Mouse (Mus musculus) cerebellum, postnatal 4 days (tissue): ENCODE measurements at regions not wholly inside any gene's neighbourhood (a gene's known extent, or its start where the extent isn't known, plus 50 kb on each side); places are given as distances from the start of the nearest gene placed in this dataset.
A peak's percentile ranks its signal among the peaks of the same experiment; 100 is the strongest.

Experiments
- DNase-seq, 2 experiments: peaks; one replicate each; pipeline ENCODE4 v3.0.0; 2022; ENCODE audit warnings: low spot score in 2 of 2, mixed read lengths in 1 of 2

GRCm38 (mm10) chr1:193702707-193703419 lies 332.8 kb upstream of the Camk1g start:
- peak in 1 of 2 experiments; percentile 44 for DNase-seq

- DNase-seq: no peak
Measured at GRCm38 (mm10) chr1:193700217-193700616, 330.1 kb upstream of the Camk1g start.

GRCm38 (mm10) chr1:193698603-193699266 lies 328.6 kb upstream of the Camk1g start:
- peak; percentile 80 to 90 for DNase-seq

- DNase-seq: no peak
Measured at GRCm38 (mm10) chr1:193697857-193698256, 327.8 kb upstream of the Camk1g start.

- DNase-seq: no peak
Measured at GRCm38 (mm10) chr1:193697001-193697400, 326.9 kb upstream of the Camk1g start.

GRCm38 (mm10) chr1:193692991-193693390 lies 322.9 kb upstream of the Camk1g start:
- no peak for DNase-seq

GRCm38 (mm10) chr1:193689601-193690000 lies 319.5 kb upstream of the Camk1g start:
- no peak for DNase-seq

GRCm38 (mm10) chr1:193682917-193683316 lies 312.8 kb upstream of the Camk1g start:
- peak in 1 of 2 experiments; percentile 40 for DNase-seq

- DNase-seq: no peak
Measured at GRCm38 (mm10) chr1:193678448-193678847, 308.4 kb upstream of the Camk1g start.

GRCm38 (mm10) chr1:193673236-193673830 lies 303.2 kb upstream of the Camk1g start:
- DNase-seq: peak in 1 of 2 experiments; percentile 45

GRCm38 (mm10) chr1:193672681-193673080 lies 302.6 kb upstream of the Camk1g start:
- DNase-seq: no peak

- DNase-seq: peak in 1 of 2 experiments; percentile 9
Measured at GRCm38 (mm10) chr1:193671816-193672254, 301.7 kb upstream of the Camk1g start.

- no peak for DNase-seq
Measured at GRCm38 (mm10) chr1:193671046-193671445, 300.9 kb upstream of the Camk1g start.

- no peak for DNase-seq
Measured at GRCm38 (mm10) chr1:193670008-193670407, 299.9 kb upstream of the Camk1g start.

GRCm38 (mm10) chr1:193668841-193669240 lies 298.7 kb upstream of the Camk1g start:
- no peak for DNase-seq

GRCm38 (mm10) chr1:193665854-193666253 lies 295.8 kb upstream of the Camk1g start:
- DNase-seq: no peak

- no peak for DNase-seq
Measured at GRCm38 (mm10) chr1:193664569-193664968, 294.5 kb upstream of the Camk1g start.

GRCm38 (mm10) chr1:193663587-193663986 lies 293.5 kb upstream of the Camk1g start:
- no peak for DNase-seq

GRCm38 (mm10) chr1:193662166-193662890 lies 292.2 kb upstream of the Camk1g start:
- no peak for DNase-seq

GRCm38 (mm10) chr1:193661377-193661776 lies 291.3 kb upstream of the Camk1g start:
- no peak for DNase-seq

GRCm38 (mm10) chr1:193655076-193655677 lies 285.1 kb upstream of the Camk1g start:
- no peak for DNase-seq

- no peak for DNase-seq
Measured at GRCm38 (mm10) chr1:193650275-193650674, 280.2 kb upstream of the Camk1g start.
